Mouse (Mus musculus) spleen, postnatal 14 days (tissue): ENCODE results near the gene Zfp53.

ENCODE experiments used
- DNase-seq, 2 experiments: peaks; one replicate each; pipeline ENCODE4 v3.0.0; 2021 to 2022; ENCODE audit warnings: low spot score in 2 of 2

Zfp53 gene

DNA sequence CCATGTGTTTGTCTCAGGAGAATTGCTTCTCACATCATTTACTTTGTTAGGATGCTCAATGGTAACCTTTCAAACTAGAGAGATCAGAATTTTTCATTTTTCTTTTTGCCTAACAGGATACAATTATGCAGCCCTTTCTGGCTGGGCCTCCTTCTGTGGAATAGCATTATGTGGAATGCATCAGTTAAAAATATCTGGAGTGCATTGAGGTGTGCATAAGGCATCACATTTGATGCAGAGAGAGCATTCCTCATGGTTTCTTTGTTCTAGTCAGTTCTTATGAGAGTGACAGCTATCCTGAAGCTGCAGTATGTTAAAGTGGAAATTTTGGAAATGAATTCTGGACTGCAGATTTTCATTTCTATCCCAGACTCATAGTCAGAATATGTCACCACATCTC, 37.5 kb downstream of the Zfp53 start:
- no peak for DNase-seq

DNA sequence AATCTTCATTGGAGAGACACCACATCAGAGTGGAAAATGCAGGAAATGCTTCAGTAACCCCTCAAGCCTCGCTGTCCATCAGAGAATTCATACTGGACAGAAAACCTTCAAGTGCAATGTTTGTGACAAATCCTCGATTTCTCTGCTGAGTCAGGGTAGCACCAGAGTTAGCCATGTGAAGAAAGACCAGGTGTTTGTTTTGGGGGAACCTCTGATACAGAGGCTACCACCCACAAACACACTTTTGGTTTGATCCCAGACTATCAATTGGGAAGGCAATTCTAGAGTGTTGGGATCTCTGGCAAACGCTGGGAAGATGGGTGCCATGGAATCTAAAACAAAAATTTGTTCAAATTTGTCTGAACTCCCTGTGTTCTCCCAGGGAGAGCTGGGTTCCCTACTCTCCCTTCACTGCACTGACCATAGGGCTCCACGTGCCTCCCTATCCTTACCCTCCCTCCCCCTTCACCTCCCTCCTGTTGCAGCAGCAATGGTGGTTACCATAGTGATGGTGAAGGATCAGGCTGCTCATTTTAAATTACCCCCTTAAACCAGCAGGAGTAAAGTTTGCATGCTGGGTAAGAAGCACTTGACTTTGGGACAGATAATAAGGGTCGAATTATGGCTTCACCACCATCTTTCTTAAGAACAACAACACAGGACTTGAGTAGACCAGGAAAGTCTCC, 42.0 kb downstream of the Zfp53 start:
- DNase-seq: no peak

DNA sequence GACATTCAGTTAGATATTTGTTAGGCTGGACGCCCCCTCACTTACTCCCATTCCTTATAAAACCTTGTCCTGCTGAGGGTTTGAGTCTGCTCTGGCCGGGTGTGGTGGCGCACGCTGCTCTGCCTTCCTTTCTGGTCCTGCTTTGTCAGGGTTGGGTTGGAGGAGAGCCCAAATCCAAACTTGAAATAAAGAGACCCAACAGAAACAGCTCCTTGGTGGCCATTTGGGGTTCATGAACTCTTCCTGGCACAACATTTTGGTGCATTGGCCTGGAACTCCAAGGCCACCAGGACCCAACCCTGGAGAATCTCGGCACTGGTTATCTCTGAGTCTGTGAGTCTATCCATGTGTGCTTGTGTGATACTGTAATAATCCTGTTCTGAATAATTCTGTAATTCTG, 42.8 kb downstream of the Zfp53 start:
- no peak for DNase-seq

DNA sequence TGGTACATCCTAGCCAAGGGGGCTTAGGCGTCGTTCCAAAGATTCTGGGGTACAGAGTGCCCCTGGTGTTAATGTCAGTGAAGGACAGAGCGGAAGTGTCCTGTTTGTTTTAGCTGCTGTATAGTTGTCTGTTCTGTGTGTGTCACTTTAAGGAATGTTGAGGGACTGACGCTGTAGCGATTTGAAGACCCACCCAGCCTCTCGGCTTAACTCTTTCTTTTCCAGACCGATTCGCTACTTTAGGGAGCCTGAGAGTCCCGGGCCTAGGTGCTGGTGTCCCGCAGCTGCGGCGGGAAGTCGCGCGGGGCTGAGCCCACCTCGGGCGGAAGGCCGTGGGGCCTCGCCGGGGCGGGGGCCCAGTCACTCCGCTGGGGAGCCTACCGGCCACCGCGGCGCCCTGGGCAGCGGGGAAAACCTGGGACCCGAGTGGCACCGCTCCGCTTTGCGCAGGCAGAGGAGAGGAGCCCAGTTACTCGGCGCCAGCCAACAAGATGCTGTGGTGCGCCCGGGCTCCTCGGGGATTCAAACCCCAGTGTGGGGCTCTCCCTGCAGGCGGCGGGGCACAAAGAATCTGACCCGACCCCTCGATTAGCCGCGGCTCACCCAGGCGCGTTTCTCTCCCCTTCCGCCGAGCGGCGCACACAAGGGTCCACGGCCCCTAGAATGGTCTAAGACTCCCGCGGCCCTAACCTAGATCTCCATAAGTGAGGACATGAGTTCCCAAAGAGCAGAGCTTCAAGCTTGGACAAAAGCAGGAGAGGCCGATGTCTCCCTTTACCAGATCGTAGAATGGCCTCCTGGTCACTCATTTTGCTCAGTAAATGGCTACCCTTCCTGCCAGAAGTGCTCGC, 43.5 kb downstream of the Zfp53 start:
- peak; percentile 30 to 54 for DNase-seq

DNA sequence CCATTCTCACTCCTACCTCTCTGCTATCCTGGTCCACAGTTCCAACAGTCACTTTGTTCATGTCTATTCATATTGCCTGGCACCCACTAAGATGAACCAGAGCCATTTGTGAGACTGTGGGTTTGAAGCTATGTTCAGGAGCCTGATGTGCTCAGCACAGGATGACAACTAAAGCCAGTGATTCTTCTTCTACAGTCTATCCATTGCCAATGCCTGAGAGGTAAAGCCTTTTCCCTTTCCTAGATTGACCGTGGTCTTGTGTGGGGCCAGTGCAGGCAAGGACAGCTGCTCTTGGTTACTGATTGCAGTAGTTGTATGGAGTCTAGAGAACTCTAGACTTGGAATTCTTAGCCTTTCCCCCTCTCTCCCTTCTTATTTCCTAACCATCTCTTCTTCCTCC, 45.2 kb downstream of the Zfp53 start:
- no peak for DNase-seq

DNA sequence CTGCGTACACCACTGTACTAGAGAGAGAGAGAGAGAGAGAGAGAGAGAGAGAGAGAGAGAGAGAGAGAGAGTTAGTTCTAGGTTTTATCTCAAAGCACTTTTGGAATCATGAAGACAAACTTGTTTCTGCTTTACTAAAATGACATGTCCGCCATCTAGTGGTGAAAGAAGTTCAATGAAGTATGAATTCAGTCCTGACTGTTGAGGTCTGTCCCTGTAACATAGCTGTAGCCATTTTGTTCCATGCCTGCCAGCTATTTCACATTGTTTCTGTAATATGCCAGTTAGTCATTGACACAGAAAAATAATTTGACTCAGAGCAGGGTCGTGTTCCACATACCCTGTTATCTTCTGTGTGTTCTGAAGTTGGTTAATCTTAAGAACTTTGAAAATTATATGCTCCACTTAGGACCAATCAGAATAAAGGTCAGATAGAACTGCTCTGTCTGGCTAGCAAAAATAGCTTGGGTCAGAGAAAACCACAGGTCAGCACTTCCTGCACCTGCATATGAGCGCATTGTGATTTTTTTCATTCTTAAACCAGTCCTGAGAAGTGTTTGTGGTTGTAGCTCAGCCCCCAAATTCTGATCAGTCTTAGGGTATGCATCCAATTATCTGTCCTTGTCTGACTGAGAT, 45.8 kb downstream of the Zfp53 start:
- no peak for DNase-seq

DNA sequence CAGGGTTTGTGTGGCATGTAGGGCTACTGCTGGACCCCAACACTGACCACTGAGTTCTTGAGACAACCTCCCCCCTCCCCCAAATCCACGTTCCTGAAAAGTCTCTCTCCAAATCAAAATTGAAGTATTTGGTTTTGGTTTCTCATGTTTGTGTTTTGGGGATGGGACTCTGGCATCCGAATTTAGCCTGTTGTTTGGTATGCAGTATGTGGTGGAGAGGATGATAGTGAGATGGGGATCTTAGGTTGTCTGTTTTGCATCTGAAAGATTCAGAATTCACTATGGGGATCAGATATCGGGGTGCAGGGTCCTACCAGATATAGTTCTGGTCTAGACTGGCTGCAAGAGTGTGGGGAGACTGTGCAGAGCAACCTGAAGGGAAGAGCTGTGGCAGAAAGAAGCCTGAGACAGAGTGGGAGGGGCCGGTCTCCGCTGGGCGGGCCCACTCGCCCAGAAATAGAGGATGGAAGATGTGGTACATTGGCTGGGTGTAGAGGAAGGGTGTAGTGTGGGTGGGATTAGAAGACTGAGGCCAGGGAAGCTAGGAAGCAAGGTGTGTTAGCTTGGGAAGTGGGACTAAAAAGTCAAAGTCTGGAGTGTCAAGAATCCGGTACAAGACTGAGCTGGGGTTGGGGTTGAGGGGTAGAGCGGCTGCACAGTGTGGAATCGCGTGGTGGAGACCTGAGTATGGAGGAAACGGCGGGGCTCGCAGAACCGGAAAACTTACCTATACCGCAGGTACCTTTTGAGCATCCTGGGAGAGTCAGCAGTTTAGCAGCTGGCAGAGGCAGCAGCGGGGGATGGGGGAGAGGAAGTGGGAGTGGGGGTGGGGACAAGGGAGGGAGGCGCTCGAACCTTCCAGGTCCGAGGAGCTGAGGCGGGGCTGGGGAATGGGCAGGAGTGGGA, 46.6 kb downstream of the Zfp53 start, which contains the start of gene Zfp52:
Gene Zfp52 (plus strand): TSS at position 444 of the 906 bp plus-strand sequence.
- peak; percentile 35 to 41 for DNase-seq

DNA sequence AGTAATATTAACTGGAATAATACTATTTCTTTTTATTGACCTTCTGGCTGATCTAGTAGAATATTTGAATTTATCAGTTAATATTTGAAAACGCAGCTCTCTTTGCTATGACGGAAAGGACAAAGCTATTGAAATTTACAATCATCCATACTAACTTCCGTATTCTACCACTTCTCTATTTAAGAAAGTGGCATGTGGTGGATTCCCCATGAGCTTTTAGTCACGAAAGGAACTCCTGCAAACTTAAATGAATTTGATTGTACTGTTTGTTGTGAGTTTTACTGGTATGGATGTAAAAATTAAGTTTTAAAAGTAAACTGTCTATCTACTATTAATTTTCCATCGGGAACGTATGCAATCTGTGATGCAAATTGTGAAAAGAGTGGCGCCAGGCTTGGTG, 47.3 kb downstream of the Zfp53 start:
- DNase-seq: no peak

DNA sequence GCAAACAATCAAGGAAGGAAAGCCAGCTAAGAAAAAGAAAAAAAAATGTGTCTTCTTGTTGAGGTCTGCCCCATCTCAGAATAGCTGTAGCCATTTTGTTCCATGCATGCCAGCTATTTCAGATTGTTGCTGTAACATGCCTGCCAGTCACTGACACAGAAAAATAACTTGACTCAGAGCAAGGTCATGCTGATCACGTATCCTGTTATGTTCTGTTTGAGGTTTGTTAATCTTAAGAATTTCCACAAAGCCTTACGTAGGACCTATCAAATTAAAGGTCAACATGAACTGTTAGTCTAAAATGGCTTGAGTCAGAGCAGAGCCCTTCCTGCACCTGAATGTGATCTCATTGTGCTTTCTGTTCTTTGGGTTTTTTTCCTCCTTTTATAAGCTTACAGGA, 47.9 kb downstream of the Zfp53 start:
- no peak for DNase-seq

DNA sequence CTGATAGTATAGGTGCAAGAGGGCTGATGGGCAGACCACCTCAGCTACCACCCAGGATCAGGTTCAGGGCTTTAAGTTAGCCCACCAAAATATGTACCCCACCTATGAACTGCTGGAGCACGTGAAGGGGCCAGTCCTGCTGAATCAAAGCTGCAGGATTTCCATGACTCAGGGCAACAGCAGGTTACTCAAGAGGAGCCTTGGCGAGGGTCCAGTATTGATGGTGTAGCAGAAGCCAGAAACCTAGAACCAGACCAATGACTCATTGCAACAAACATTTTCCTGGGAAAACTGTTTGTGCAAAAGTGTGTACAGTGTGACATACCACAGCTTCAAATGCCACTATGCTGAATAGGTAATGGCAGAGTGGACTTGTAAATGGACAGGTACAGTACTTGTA, 69.0 kb downstream of the Zfp53 start:
- no peak for DNase-seq
